Comparison of ENCODE assay signal across 14 mouse cellular contexts in the genomic region with DNA sequence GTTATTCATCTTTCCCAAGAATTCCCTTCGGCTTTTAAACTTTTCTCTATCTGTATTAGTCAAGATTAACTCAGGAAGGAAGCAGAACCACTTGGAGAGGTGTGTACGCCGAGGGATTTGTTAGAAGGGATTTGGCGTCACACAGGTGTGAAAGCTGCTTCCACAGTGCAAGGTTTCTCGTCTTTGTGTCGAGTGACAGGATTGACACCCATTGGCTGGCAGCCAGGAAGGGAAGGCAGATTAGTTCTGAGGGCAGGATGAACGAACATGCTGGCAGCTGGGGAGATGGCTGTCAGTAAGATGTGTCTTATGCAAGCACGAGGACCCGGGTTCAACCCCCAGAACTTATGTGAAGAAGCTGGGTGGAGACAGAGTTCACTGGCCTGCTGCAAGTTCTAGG.
DNase-seq lines count a peak whose midpoint lies in the region; ATAC-seq and TF ChIP-seq lines count a peak whose summit lies in the region.
"Had no signal": no experiment of that assay in that cellular context is flagged by ENCODE, and none has a peak within 500 bp of the region (broad histone marks: within the 10 kb centered on the region; RNA-seq: fewer than 3 reads in every experiment).

No protein-coding gene starts in this region.

- H3K9ac ChIP-seq in heart, embryonic 16.5 days (ENCODE audit: low read length) = no peak overlapping the region
- H3K9ac ChIP-seq in midbrain, postnatal 0 days (replicated peaks; ENCODE audit: low read length, poor library complexity, severe bottlenecking) = no peak overlapping the region
- no peak overlapping the region for H3K9ac ChIP-seq in midbrain, embryonic 15.5 days
- H3K9ac ChIP-seq in forebrain, embryonic 15.5 days (replicated peaks) = no peak overlapping the region
- no peak overlapping the region for H3K9ac ChIP-seq in neural tube, embryonic 15.5 days (replicated peaks)
- H3K9ac ChIP-seq: embryonic facial prominence, embryonic 15.5 days; kidney, embryonic 15.5 days; liver, embryonic 13.5 days had no signal

- peaks cover 46% of the 10 kb centered on the region for H3K4me1 ChIP-seq in heart, embryonic 16.5 days (ENCODE audit: control insufficient read depth, insufficient read depth, low read length)
- H3K4me1 ChIP-seq in midbrain, postnatal 0 days (ENCODE audit: insufficient read depth, low read length) = no peaks in the 10 kb centered on the region
- 0 out of 2 replicates have a peak, but pooled peaks cover 4% of the 10 kb centered on the region for H3K4me1 ChIP-seq in midbrain, embryonic 15.5 days
- H3K4me1 ChIP-seq in forebrain, embryonic 15.5 days = peaks cover 6% of the 10 kb centered on the region; the same call in 1 of the 2 replicates
- H3K4me1 ChIP-seq in neural tube, embryonic 15.5 days = 0 out of 2 replicates have a peak, but pooled peaks cover 10% of the 10 kb centered on the region

- no peaks in the 10 kb centered on the region for H3K36me3 ChIP-seq in heart, embryonic 16.5 days (ENCODE audit: control insufficient read depth, insufficient read depth)
- H3K36me3 ChIP-seq in midbrain, postnatal 0 days (ENCODE audit: insufficient read depth, low read length) = no peaks in the 10 kb centered on the region
- H3K36me3 ChIP-seq in midbrain, embryonic 15.5 days (replicated peaks) = no peaks in the 10 kb centered on the region
- no peaks in the 10 kb centered on the region for H3K36me3 ChIP-seq in forebrain, embryonic 15.5 days
- H3K36me3 ChIP-seq in neural tube, embryonic 15.5 days = no peaks in the 10 kb centered on the region
- H3K36me3 ChIP-seq: embryonic facial prominence, embryonic 15.5 days; kidney, embryonic 15.5 days; liver, embryonic 13.5 days had no signal

- TF ChIP-seq CTCF in midbrain, postnatal 0 days (IDR thresholded peaks at IDR 0.05) = no peak

- H3K27me3 ChIP-seq in heart, embryonic 16.5 days (ENCODE audit: control insufficient read depth, insufficient read depth, low read length) = no peaks in the 10 kb centered on the region
- H3K27me3 ChIP-seq in midbrain, postnatal 0 days (ENCODE audit: insufficient read depth, low read length) = no peaks in the 10 kb centered on the region
- no peaks in the 10 kb centered on the region for H3K27me3 ChIP-seq in midbrain, embryonic 15.5 days (replicated peaks)
- no peaks in the 10 kb centered on the region for H3K27me3 ChIP-seq in forebrain, embryonic 15.5 days
- no peaks in the 10 kb centered on the region for H3K27me3 ChIP-seq in neural tube, embryonic 15.5 days (replicated peaks)
- H3K27me3 ChIP-seq: embryonic facial prominence, embryonic 15.5 days; kidney, embryonic 15.5 days; liver, embryonic 13.5 days had no signal

- no peak for DNase-seq in heart, postnatal 36 days
- no peak for DNase-seq in midbrain, postnatal 0 days (ENCODE audit: low spot score)
- peak; percentile 41 to 46 for DNase-seq in heart, postnatal 14 days
- DNase-seq: gastrocnemius, postnatal 36 days; liver, embryonic 13.5 days; lung, postnatal 14 days had no signal

- no peak overlapping the region for H3K4me2 ChIP-seq in heart, embryonic 16.5 days (ENCODE audit: low read depth, low read length)
- H3K4me2 ChIP-seq in midbrain, postnatal 0 days (ENCODE audit: low read depth, low read length, poor library complexity, severe bottlenecking) = no peak overlapping the region
- no peak overlapping the region for H3K4me2 ChIP-seq in midbrain, embryonic 15.5 days
- no peak overlapping the region for H3K4me2 ChIP-seq in forebrain, embryonic 15.5 days (replicated peaks)
- H3K4me2 ChIP-seq in neural tube, embryonic 15.5 days = no peak overlapping the region
- H3K4me2 ChIP-seq: embryonic facial prominence, embryonic 15.5 days; kidney, embryonic 15.5 days; liver, embryonic 13.5 days; midbrain, embryonic 11.5 days had no signal

- peak overlapping the region; percentile 89 for H3K27ac ChIP-seq in heart, embryonic 16.5 days (ENCODE audit: low read length)
- no peak overlapping the region for H3K27ac ChIP-seq in midbrain, postnatal 0 days (ENCODE audit: low read depth, low read length)
- H3K27ac ChIP-seq in midbrain, embryonic 15.5 days = no peak overlapping the region
- 0 out of 2 replicates have a peak overlapping the region, but pooled peaks have one; percentile 23 for H3K27ac ChIP-seq in forebrain, embryonic 15.5 days (replicated peaks)
- H3K27ac ChIP-seq in neural tube, embryonic 15.5 days (replicated peaks) = no peak overlapping the region
- H3K27ac ChIP-seq: embryonic facial prominence, embryonic 15.5 days; kidney, embryonic 15.5 days; liver, embryonic 13.5 days had no signal

- intact Hi-C loops in heart, postnatal 36 days (cut with DNase I) = no loop called here
- intact Hi-C loops in heart, postnatal 14 days (cut with DNase I) = no loop called here

- ATAC-seq in heart, embryonic 16.5 days (replicated peaks; ENCODE audit: extremely low read depth, insufficient read depth, low FRiP score) = no peak
- 0 out of 2 replicates have a peak, but pooled peaks have one; percentile 10 for ATAC-seq in midbrain, postnatal 0 days (ENCODE audit: low FRiP score)
- no peak for ATAC-seq in midbrain, embryonic 15.5 days (replicated peaks)
- ATAC-seq in forebrain, embryonic 15.5 days (replicated peaks) = peak; percentile 42; the same call in 1 of the 2 replicates
- ATAC-seq in neural tube, embryonic 15.5 days (ENCODE audit: low FRiP score) = no peak
- ATAC-seq: activated CD4-positive, CD25-positive, alpha-beta regulatory T cell, adult 4 months had no signal

- WGBS in heart, embryonic 16.5 days = 32% methylated on average over 9 of the region's 9 CpGs
- WGBS in midbrain, postnatal 0 days = 50% methylated on average over 9 of the region's 9 CpGs
- WGBS in midbrain, embryonic 15.5 days = 52% methylated on average over 9 of the region's 9 CpGs
- 37% methylated on average over 9 of the region's 9 CpGs for WGBS in forebrain, embryonic 15.5 days
- 64% methylated on average over 9 of the region's 9 CpGs for WGBS in neural tube, embryonic 15.5 days

- H3K4me3 ChIP-seq in heart, embryonic 16.5 days (ENCODE audit: low read length) = no peak overlapping the region
- no peak overlapping the region for H3K4me3 ChIP-seq in midbrain, postnatal 0 days (ENCODE audit: low read depth, low read length)
- H3K4me3 ChIP-seq in midbrain, embryonic 15.5 days = no peak overlapping the region
- no peak overlapping the region for H3K4me3 ChIP-seq in forebrain, embryonic 15.5 days
- H3K4me3 ChIP-seq in neural tube, embryonic 15.5 days (replicated peaks) = no peak overlapping the region
- H3K4me3 ChIP-seq: embryonic facial prominence, embryonic 15.5 days; kidney, embryonic 15.5 days; liver, embryonic 13.5 days had no signal

- H3K9me3 ChIP-seq in heart, embryonic 16.5 days (replicated peaks; ENCODE audit: control insufficient read depth, low read length) = no peaks in the 10 kb centered on the region
- H3K9me3 ChIP-seq in midbrain, postnatal 0 days (ENCODE audit: low read length) = no peaks in the 10 kb centered on the region
- H3K9me3 ChIP-seq in midbrain, embryonic 15.5 days = no peaks in the 10 kb centered on the region
- H3K9me3 ChIP-seq in forebrain, embryonic 15.5 days = no peaks in the 10 kb centered on the region
- no peaks in the 10 kb centered on the region for H3K9me3 ChIP-seq in neural tube, embryonic 15.5 days (replicated peaks)
- H3K9me3 ChIP-seq: embryonic facial prominence, embryonic 15.5 days; kidney, embryonic 15.5 days; liver, embryonic 13.5 days had no signal

Comparison
In these comparisons a context has a peak if more than half of its experiments do, and no peak if none do; other contexts are left out.
1. ATAC-seq: peak in midbrain, postnatal 0 days (single experiment) and forebrain, embryonic 15.5 days (single experiment); none in heart, embryonic 16.5 days (single experiment), midbrain, embryonic 15.5 days (single experiment) and neural tube, embryonic 15.5 days (single experiment).
2. DNase-seq: peak in heart, postnatal 14 days (2 of 2); none in heart, postnatal 36 days (0 of 2) and midbrain, postnatal 0 days (single experiment).
3. H3K27ac ChIP-seq: peak in heart, embryonic 16.5 days (single experiment) and forebrain, embryonic 15.5 days (single experiment); none in midbrain, postnatal 0 days (single experiment), midbrain, embryonic 15.5 days (single experiment) and neural tube, embryonic 15.5 days (single experiment).